Mouse (Mus musculus) CH12.LX (cell line): Measurements from ENCODE around the gene 9330182L06Rik.

Experiments
- CTCF ChIP-seq, 2 experiments: IDR thresholded peaks in 1 of 2; conservative IDR thresholded peaks in 1 of 2; 2 replicates each; pipeline ENCODE4 v1.5.1; 2011 to 2012; ENCODE audit warnings: low read depth in 2 of 2, low read length in 2 of 2, improper control_type of control experiment in 1 of 2, inconsistent platforms in 1 of 2, mild to moderate bottlenecking in 1 of 2, moderate library complexity in 1 of 2
- EP300 ChIP-seq: IDR thresholded peaks from 2 replicates; pipeline ENCODE4 v1.6.1; 2011; ENCODE audit warnings: low read length, improper control_type of control experiment
- HCFC1 ChIP-seq: IDR thresholded peaks from 2 replicates; pipeline ENCODE4 v1.6.1; 2012; ENCODE audit warnings: low read depth, mild to moderate bottlenecking, inconsistent platforms, low read length, improper control_type of control experiment
- JUN ChIP-seq: IDR thresholded peaks from 2 replicates; pipeline ENCODE4 v1.6.1; 2011; ENCODE audit warnings: low read depth, mild to moderate bottlenecking, low read length, improper control_type of control experiment, moderate library complexity; ENCODE audit not compliant: insufficient read depth
- MAZ ChIP-seq: IDR thresholded peaks from 2 replicates; pipeline ENCODE4 v1.6.1; 2012; ENCODE audit warnings: low read depth, mild to moderate bottlenecking, inconsistent platforms, low read length, improper control_type of control experiment, moderate library complexity
- MXI1 ChIP-seq: IDR thresholded peaks from 2 replicates; pipeline ENCODE4 v1.6.1; 2011; ENCODE audit warnings: mild to moderate bottlenecking, low read depth, low read length, improper control_type of control experiment
- NELFE ChIP-seq: IDR thresholded peaks from 2 replicates; pipeline ENCODE4 v1.6.1; 2011; ENCODE audit warnings: low read depth, low read length, improper control_type of control experiment
- POLR2A ChIP-seq: IDR thresholded peaks from 2 replicates; pipeline ENCODE4 v1.6.1; 2011; ENCODE audit warnings: low read depth, mild to moderate bottlenecking, improper control_type of control experiment, low read length
- ZC3H11A ChIP-seq: IDR thresholded peaks from 2 replicates; pipeline ENCODE4 v1.6.1; 2012; ENCODE audit warnings: low read depth, mild to moderate bottlenecking, inconsistent platforms, low read length, improper control_type of control experiment
- ZNF384 ChIP-seq: IDR thresholded peaks from 2 replicates; pipeline ENCODE4 v1.6.1; 2012; ENCODE audit warnings: low read depth, low read length, improper control_type of control experiment, inconsistent platforms

DNA sequence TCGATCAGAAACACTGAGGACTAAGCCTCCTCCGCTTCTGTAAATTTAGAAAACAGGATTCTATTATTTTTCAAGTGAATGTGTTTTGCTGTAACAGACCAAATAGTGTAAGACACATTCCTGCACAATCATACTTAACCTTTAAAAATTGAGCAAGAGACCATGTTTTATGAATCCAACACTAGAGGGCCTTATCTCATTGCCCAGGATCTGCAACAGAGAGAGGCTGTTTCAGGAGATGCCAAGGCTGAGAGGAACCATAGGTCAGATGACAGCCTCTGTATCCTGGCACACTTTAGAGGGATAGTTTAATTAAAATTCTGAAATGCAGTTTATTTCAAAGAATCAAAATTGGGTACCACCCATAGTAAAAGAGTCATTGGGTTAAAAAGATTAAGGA lies 187.4 kb downstream of the 9330182L06Rik start:
- TF ChIP-seq JUN = no peak
- no peak for TF ChIP-seq POLR2A
- no peak for TF ChIP-seq ZNF384
- peak in 1 of 2 experiments; percentile 45; a peak in 2 of 4 replicates for TF ChIP-seq CTCF (conservative IDR thresholded peaks at IDR 0.05 in 1 of 2, IDR thresholded peaks at IDR 0.05 in 1 of 2; ENCODE audit: low read depth in 2 of 2, low read length in 2 of 2)
- TF ChIP-seq MAZ = no peak
- no peak for TF ChIP-seq HCFC1
- no peak for TF ChIP-seq NELFE
- TF ChIP-seq MXI1 = no peak
- no peak for TF ChIP-seq EP300
- TF ChIP-seq ZC3H11A = no peak
